Mouse (Mus musculus) kidney, embryonic 14.5 days (tissue): ENCODE data around the gene Aldh8a1. TPM values are rescaled to one million over a fixed set of nuclear protein-coding genes. Genes with fewer than 3 reads are reported as not detected.

Experiments
- ATAC-seq: fragments of 200-750 bp; cut with Nextera tagmentation; 2 replicates; pipeline ENCODE4 v1.8.0; 2017; ENCODE audit warnings: moderate number of reproducible peaks, mild to moderate bottlenecking, moderate TSS enrichment, moderate library complexity; ENCODE audit not compliant: low FRiP score, low TSS enrichment
- H3K27ac ChIP-seq: fragments of 300-500 bp; sonication (generic); 2 replicates; pipeline ENCODE4 v1.5.1; 2014; ENCODE audit warnings: low read depth, mild to moderate bottlenecking, low read length, moderate library complexity, mixed read lengths
- H3K27me3 ChIP-seq: fragments of 300-500 bp; sonication (generic); 2 replicates; pipeline ENCODE4 v1.6.1; 2014; ENCODE audit warnings: mild to moderate bottlenecking, low read length; ENCODE audit not compliant: control insufficient read depth, insufficient read depth
- H3K36me3 ChIP-seq: fragments of 300-500 bp; sonication (generic); 2 replicates; pipeline ENCODE4 v1.6.1; 2014; ENCODE audit warnings: low read length, mixed read lengths; ENCODE audit not compliant: control insufficient read depth, insufficient read depth
- H3K4me1 ChIP-seq: fragments of 300-500 bp; sonication (generic); 2 replicates; pipeline ENCODE4 v1.6.1; 2014; ENCODE audit warnings: low read length, mixed read lengths; ENCODE audit not compliant: control insufficient read depth, insufficient read depth
- H3K4me2 ChIP-seq: fragments of 300-500 bp; sonication (generic); replicated peaks from 2 replicates; pipeline ENCODE4 v1.6.1; 2014; ENCODE audit warnings: low read depth, mild to moderate bottlenecking, low read length
- H3K4me3 ChIP-seq: fragments of 300-500 bp; sonication (generic); 2 replicates; pipeline ENCODE4 v1.5.1; 2014; ENCODE audit warnings: mild to moderate bottlenecking, low read length
- H3K9ac ChIP-seq: fragments of 300-500 bp; sonication (generic); 2 replicates; pipeline ENCODE4 v1.6.1; 2014; ENCODE audit warnings: low read depth, mild to moderate bottlenecking, low read length, moderate library complexity
- H3K9me3 ChIP-seq: fragments of 300-500 bp; sonication (generic); 2 replicates; pipeline ENCODE4 v1.6.1; 2016; ENCODE audit warnings: low read length; ENCODE audit not compliant: control insufficient read depth
- WGBS: fragments of 180-500 bp; shearing (Covaris S2); extraction: QIAGEN DNeasy Blood & Tissue Kit; methylation state at CpG from one replicate; pipeline ENCODE4 v1.1.7; 2014; 5-methylcytosine and 5-hydroxymethylcytosine counted together
- polyA plus RNA-seq: library from polyadenylated mRNA; unstranded; fragments of >200 nt; fragmentation: Nextera tagmentation; extraction: Ambion mirVana; gene quantifications from 2 replicates; pipeline ENCODE4 v1.2.1, GENCODE M21; 2014

Gene Aldh8a1
- polyA plus RNA-seq, 1 experiment from 2014 or later = 0.72 TPM

- no peaks in the 10 kb centered on the region for H3K9me3 ChIP-seq
- H3K4me3 ChIP-seq = no peak overlapping the region
- H3K4me2 ChIP-seq = no peak overlapping the region
- H3K27ac ChIP-seq = no peak overlapping the region
- no peaks in the 10 kb centered on the region for H3K36me3 ChIP-seq
- H3K4me1 ChIP-seq = peaks cover 3% of the 10 kb centered on the region; the same call in 1 of the 2 replicates
- H3K27me3 ChIP-seq = no peaks in the 10 kb centered on the region
- no peak for ATAC-seq
- 46% methylated on average over 2 of the region's 2 CpGs for WGBS
- H3K9ac ChIP-seq = no peak overlapping the region
Observed at GRCm38 (mm10) chr10:21400453-21400852, 23.4 kb downstream of the Aldh8a1 start.

- peak; percentile 56 for ATAC-seq
- Histone ChIP-seq H3K9ac (no peak overlapping the region), H3K4me2 (no peak overlapping the region), H3K27ac (no peak overlapping the region), H3K4me1 (peaks cover 3% of the 10 kb centered on the region; the same call in 1 of the 2 replicates), H3K9me3 (no peaks in the 10 kb centered on the region), H3K4me3 (no peak overlapping the region), H3K27me3 (no peaks in the 10 kb centered on the region), H3K36me3 (no peaks in the 10 kb centered on the region)
- 51% methylated on average over 4 of the region's 4 CpGs for WGBS
Observed at GRCm38 (mm10) chr10:21401259-21401658, 24.2 kb downstream of the Aldh8a1 start.

GRCm38 (mm10) chr10:21404822-21405221, 27.7 kb downstream of the Aldh8a1 start:
- WGBS = 90% methylated on average over 4 of the region's 4 CpGs
- Histone ChIP-seq H3K4me1 (peaks cover 3% of the 10 kb centered on the region; the same call in 1 of the 2 replicates), H3K27me3 (no peaks in the 10 kb centered on the region), H3K9ac (no peak overlapping the region), H3K36me3 (no peaks in the 10 kb centered on the region), H3K4me3 (no peak overlapping the region), H3K4me2 (no peak overlapping the region), H3K9me3 (no peaks in the 10 kb centered on the region), H3K27ac (peak overlapping the region; percentile 55; the same call in 1 of the 2 replicates)
- no peak for ATAC-seq

GRCm38 (mm10) chr10:21405707-21406534, 28.8 kb downstream of the Aldh8a1 start:
- H3K9me3 ChIP-seq = no peaks in the 10 kb centered on the region
- H3K9ac ChIP-seq = no peak overlapping the region
- WGBS = 46% methylated on average over 11 of the region's 11 CpGs
- H3K36me3 ChIP-seq = no peaks in the 10 kb centered on the region
- peak overlapping the region; percentile 80 for H3K27ac ChIP-seq
- peak; percentile 86 for ATAC-seq
- H3K4me1 ChIP-seq = peaks cover 3% of the 10 kb centered on the region; the same call in 1 of the 2 replicates
- no peak overlapping the region for H3K4me2 ChIP-seq
- no peak overlapping the region for H3K4me3 ChIP-seq
- H3K27me3 ChIP-seq = no peaks in the 10 kb centered on the region

- Histone ChIP-seq H3K9ac (no peak overlapping the region), H3K4me1 (no peaks in the 10 kb centered on the region), H3K4me3 (no peak overlapping the region), H3K4me2 (no peak overlapping the region), H3K36me3 (no peaks in the 10 kb centered on the region), H3K9me3 (no peaks in the 10 kb centered on the region), H3K27ac (no peak overlapping the region), H3K27me3 (no peaks in the 10 kb centered on the region)
- WGBS = 79% methylated on average over 5 of the region's 5 CpGs
- ATAC-seq = no peak
Observed at GRCm38 (mm10) chr10:21410711-21411110, 33.6 kb downstream of the Aldh8a1 start.

GRCm38 (mm10) chr10:21411621-21412205, 34.6 kb downstream of the Aldh8a1 start:
- Histone ChIP-seq H3K4me1 (no peaks in the 10 kb centered on the region), H3K4me2 (no peak overlapping the region), H3K9ac (no peak overlapping the region), H3K27ac (no peak overlapping the region), H3K9me3 (no peaks in the 10 kb centered on the region), H3K36me3 (no peaks in the 10 kb centered on the region), H3K4me3 (no peak overlapping the region), H3K27me3 (no peaks in the 10 kb centered on the region)
- ATAC-seq = no peak
- 72% methylated on average over 6 of the region's 6 CpGs for WGBS

- Histone ChIP-seq H3K27me3 (no peaks in the 10 kb centered on the region), H3K9ac (no peak overlapping the region), H3K4me3 (no peak overlapping the region), H3K4me1 (no peaks in the 10 kb centered on the region), H3K4me2 (no peak overlapping the region), H3K36me3 (no peaks in the 10 kb centered on the region), H3K27ac (no peak overlapping the region), H3K9me3 (no peaks in the 10 kb centered on the region)
- no peak for ATAC-seq
- WGBS = 78% methylated on average over 4 of the region's 4 CpGs
Observed at GRCm38 (mm10) chr10:21415031-21415430, 37.9 kb downstream of the Aldh8a1 start.

GRCm38 (mm10) chr10:21416184-21416583, 39.1 kb downstream of the Aldh8a1 start:
- no peaks in the 10 kb centered on the region for H3K9me3 ChIP-seq
- no peak overlapping the region for H3K4me2 ChIP-seq
- H3K27me3 ChIP-seq = no peaks in the 10 kb centered on the region
- no peaks in the 10 kb centered on the region for H3K4me1 ChIP-seq
- H3K36me3 ChIP-seq = no peaks in the 10 kb centered on the region
- no peak overlapping the region for H3K9ac ChIP-seq
- no peak overlapping the region for H3K4me3 ChIP-seq
- H3K27ac ChIP-seq = no peak overlapping the region
- 86% methylated on average over 5 of the region's 5 CpGs for WGBS
- ATAC-seq = no peak

GRCm38 (mm10) chr10:21419188-21419587, 42.1 kb downstream of the Aldh8a1 start:
- 90% methylated on average over 14 of the region's 14 CpGs for WGBS
- no peak for ATAC-seq
- no peak overlapping the region for H3K27ac ChIP-seq
- H3K4me1 ChIP-seq = no peaks in the 10 kb centered on the region
- H3K4me3 ChIP-seq = no peak overlapping the region
- H3K27me3 ChIP-seq = no peaks in the 10 kb centered on the region
- no peaks in the 10 kb centered on the region for H3K36me3 ChIP-seq
- H3K9ac ChIP-seq = no peak overlapping the region
- H3K4me2 ChIP-seq = no peak overlapping the region
- H3K9me3 ChIP-seq = no peaks in the 10 kb centered on the region
